Mouse (Mus musculus): ENCODE measurements around the gene Cdkn1a. TPM values are rescaled to one million over a fixed set of nuclear protein-coding genes. Genes with fewer than 3 reads are reported as not detected.
"Not testable (repeated sequence)": the region's sequence is repeated elsewhere in the genome, so short reads cannot be mapped to it uniquely, and the experiment has no call there.

Cdkn1a gene
- polyA plus RNA-seq, 1 experiment from 2014 or later: 39.3 TPM

GRCm38 (mm10) chr17:29057961-29058360 lies 32.8 kb upstream of the Cdkn1a start:
- no peak for DNase-seq (ENCODE audit: low spot score)

DNA sequence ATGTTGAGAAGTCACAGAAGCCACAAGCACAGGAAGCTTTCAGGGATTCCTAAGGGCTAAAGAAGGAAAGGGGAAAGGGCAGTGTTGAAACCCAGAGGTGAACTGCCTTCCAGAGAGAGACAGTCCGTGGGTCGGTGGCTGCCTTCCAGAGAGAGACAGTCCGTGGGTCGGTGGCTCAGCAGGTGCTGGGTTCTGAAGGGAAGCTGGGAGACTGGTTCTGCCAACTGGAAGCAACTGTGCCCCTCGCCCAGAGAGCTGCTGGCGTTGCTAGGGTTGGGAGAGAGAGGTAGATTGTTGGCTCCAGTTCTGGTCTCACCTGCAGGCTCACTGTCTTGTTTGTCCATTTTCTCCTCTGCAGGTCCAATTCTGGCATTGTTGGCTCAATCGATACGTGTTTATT lies 32.3 kb upstream of the Cdkn1a start:
- no peak for DNase-seq (ENCODE audit: low spot score)

DNA sequence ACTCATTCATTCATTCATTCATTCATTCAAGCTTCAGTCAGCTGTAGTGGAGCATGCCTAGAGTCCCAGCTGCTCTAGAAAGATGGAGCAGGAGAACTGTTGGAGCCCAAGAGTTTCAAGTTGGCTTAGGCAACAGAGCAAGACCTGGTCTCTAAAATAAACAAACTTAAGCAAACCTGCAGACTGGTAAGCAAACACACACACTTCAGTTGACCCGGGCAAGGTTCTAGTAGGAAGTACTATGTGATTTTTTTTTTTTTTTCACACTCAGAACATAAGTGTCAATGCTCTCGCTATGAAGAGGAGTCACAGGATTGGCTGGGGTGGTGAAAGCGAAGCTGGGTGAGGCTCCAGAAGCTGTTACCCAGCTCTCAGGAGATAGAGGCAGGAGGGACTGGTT lies 31.2 kb upstream of the Cdkn1a start:
- DNase-seq (ENCODE audit: low spot score): no peak

GRCm38 (mm10) chr17:29060946-29061345 lies 29.8 kb upstream of the Cdkn1a start:
- DNase-seq (ENCODE audit: low spot score): no peak

- DNase-seq (ENCODE audit: low spot score): no peak
Measured at GRCm38 (mm10) chr17:29062119-29063035, 28.4 kb upstream of the Cdkn1a start.

- DNase-seq (ENCODE audit: low spot score): no peak
Measured at GRCm38 (mm10) chr17:29063121-29063987, 27.4 kb upstream of the Cdkn1a start.

DNA sequence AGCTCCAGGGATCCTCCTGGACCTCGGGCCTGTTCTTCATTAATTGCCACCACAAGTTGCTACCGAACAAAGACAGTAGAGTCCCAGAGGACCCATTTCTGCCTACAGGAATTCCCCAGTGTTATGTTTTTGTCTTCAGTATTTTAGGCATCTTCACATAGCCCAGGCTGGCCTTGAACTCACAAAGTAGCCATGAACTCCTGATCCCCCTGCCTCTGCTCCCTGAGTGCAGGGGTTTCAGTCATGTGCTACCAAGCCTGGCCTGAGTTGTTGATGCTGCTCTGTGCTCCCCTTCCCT lies 26.8 kb upstream of the Cdkn1a start:
- no peak for DNase-seq (ENCODE audit: low spot score)

GRCm38 (mm10) chr17:29065245-29065940 lies 25.4 kb upstream of the Cdkn1a start:
- no peak for DNase-seq (ENCODE audit: low spot score)

DNA sequence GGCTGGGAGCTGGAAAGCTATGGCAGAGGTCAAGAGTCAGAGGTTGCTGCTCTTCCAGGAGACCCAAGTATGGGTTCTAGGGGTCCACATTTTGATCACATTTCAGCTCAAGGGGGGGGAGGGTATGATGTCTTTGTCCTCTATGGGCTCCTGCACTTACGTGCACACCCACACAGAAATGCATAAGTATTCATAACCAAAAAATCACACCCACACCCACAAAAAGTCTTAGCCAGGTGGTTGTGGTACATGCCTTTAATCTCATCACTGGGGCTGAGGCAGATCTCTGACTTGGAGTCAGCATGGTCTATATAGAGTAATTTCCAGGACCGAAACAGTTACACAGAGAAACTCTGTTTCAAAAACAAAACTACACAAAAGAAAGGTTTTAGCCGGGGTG lies 24.8 kb upstream of the Cdkn1a start:
- no peak for DNase-seq (ENCODE audit: low spot score)

GRCm38 (mm10) chr17:29067416-29067815 lies 23.4 kb upstream of the Cdkn1a start:
- not testable (repeated sequence) for DNase-seq (ENCODE audit: low spot score)

DNA sequence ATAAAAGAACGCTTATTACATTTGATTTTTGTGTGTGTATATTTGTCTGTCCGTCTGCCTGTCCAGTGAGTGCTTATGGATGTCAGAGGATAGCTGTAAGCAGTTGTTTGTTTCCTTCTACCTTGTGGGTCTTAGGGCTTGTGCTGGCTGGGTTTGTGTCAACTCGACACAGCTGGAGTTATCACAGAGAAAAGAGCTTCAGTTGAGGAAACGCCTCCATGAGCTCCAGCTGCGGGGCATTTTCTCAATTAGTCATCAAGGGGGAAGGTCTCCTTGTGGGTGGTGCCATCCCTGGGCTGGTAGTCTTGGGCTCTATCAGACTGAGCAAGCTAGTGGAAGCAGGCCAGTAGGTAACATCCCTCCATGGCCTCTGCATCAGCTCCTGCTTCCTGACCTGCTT lies 22.9 kb upstream of the Cdkn1a start:
- no peak for DNase-seq (ENCODE audit: low spot score)

- no peak for DNase-seq (ENCODE audit: low spot score)
Measured at GRCm38 (mm10) chr17:29069063-29069462, 21.7 kb upstream of the Cdkn1a start.

GRCm38 (mm10) chr17:29071820-29072219 lies 19.0 kb upstream of the Cdkn1a start:
- DNase-seq (ENCODE audit: low spot score): no peak

GRCm38 (mm10) chr17:29072701-29073307 lies 18.0 kb upstream of the Cdkn1a start:
- DNase-seq (ENCODE audit: low spot score): no peak

DNA sequence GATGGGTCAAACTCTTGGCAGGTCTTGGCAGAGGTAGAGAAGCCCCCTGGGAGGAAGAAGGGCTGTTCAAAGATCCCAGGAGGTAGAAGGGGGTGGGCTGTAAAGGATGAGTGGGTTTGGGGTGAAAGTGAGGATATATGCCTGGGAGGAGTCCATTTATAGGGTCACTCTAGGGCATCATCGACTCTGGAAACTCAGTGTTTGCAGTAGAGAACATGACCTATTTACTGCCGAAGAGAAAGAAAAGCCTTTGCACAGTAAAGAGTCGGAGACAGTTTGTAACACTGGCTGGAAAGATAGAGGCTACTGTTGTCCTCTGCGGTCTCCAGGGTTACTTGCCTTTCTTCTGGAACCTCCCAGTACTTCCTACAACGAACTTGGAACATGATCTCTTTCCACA lies 17.5 kb upstream of the Cdkn1a start:
- no peak for DNase-seq (ENCODE audit: low spot score)

DNA sequence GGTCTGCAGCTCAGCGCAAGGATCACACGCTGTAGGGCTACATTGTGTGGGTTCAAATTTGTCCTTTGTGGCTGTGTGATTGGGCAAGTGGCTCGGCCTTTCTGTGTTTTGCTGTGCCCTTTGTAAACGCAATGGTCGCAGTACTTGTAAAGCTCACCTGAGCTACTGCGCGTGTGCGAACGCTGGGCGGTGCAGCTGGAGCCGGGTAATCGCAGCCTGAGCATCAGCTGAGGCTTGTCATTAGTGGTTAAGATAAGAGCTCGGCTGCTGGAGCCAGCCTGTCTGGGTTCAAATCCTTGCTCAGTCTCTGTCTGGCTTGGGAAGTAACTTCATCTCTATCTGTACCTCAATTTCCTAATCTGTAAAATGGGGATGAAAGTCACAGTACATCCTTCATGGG lies 16.7 kb upstream of the Cdkn1a start:
- DNase-seq (ENCODE audit: low spot score): no peak

- no peak for DNase-seq (ENCODE audit: low spot score)
Measured at GRCm38 (mm10) chr17:29076235-29076634, 14.5 kb upstream of the Cdkn1a start.

GRCm38 (mm10) chr17:29077786-29078509 lies 12.8 kb upstream of the Cdkn1a start:
- no peak for DNase-seq (ENCODE audit: low spot score)

DNA sequence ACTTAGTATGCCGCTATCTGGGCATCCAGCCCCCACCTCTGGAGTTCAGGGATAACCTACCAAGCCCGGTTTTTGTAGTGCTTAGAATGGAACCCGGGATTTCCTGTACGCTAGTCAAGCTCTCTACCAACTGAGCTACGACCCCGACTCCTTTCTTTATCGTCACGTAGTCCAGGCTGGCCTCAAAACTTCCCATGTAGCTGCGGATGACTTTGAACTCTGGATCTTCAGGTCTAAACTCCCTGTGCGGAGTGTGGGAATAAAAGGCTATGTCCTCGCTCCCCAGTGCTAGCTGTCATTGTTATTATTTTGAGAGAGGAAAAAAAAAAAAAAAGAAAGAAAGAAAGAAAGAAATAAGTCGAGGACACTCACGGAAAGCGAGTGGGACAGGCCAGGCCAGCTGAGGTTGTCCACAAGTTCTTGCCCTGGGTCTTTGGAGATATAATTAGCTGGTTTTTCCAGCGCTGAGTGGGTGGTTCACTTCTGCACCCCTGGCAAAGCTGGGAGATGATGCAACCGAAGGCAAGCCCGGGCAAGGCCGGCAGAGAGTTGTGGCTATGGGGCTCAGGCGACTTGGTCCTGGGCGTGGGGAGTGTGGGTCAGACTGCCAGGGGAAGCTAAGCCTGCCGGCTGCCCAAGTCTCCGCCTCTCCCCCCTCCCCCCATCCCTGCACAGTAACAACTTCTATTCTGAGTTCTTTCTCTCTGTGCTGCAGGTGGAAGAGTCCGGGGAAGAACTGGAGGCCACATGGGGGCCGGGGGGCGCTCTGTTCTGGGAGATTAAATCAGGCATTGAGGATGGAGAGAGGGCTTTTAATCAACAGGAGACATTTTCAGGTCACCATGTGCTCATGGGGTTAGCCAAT lies 12.0 kb upstream of the Cdkn1a start:
- peak; percentile 18 for DNase-seq (ENCODE audit: low spot score)
